Comparison of ENCODE assay signal across 17 mouse cellular contexts in the genomic region with DNA sequence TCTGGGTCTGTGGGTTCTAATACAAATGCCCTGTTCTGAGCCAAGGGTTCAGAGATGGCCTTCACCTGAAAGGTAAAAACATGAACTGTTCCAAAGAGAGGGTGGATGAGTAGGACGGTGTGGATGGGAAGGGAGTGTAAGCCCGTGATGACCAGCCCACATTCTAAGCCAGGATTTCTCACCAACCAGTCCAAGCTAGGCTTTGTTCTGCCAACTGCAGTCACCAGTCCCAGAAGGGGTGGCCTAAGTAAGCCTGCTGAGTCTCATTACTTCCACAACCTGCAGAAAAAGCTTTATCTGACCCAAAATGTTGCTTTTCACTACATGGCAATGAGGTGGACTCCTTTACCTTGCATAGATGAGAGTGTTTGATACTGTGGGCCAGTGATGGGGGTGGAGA. TPM values are rescaled to one million over a fixed set of nuclear protein-coding genes. Genes with fewer than 3 reads are reported as not detected.
DNase-seq lines count a peak whose midpoint lies in the region; ATAC-seq and TF ChIP-seq lines count a peak whose summit lies in the region.
"Had no signal": no experiment of that assay in that cellular context is flagged by ENCODE, and none has a peak within 500 bp of the region (broad histone marks: within the 10 kb centered on the region; RNA-seq: fewer than 3 reads in every experiment).

No protein-coding gene starts in this region.

- H3K27ac ChIP-seq in hindbrain, embryonic 12.5 days: peak overlapping the region; percentile 98
- H3K27ac ChIP-seq in midbrain, embryonic 15.5 days: no peak overlapping the region
- H3K27ac ChIP-seq in heart, adult 2 months: no peak overlapping the region
- no peak overlapping the region for H3K27ac ChIP-seq in liver, embryonic 11.5 days (ENCODE audit: low read depth, low read length)
- H3K27ac ChIP-seq: forebrain, embryonic 13.5 days; heart, embryonic 15.5 days; limb, embryonic 15.5 days had no signal

- peak overlapping the region; percentile 90 for H3K9ac ChIP-seq in hindbrain, embryonic 12.5 days
- H3K9ac ChIP-seq in midbrain, embryonic 15.5 days: no peak overlapping the region
- no peak overlapping the region for H3K9ac ChIP-seq in heart, adult 2 months (ENCODE audit: low read depth, low read length)
- no peak overlapping the region for H3K9ac ChIP-seq in liver, embryonic 11.5 days (ENCODE audit: low read depth, low read length)
- H3K9ac ChIP-seq: forebrain, embryonic 13.5 days; heart, embryonic 15.5 days; limb, embryonic 15.5 days; liver, postnatal 0 days had no signal

- peaks cover 36% of the 10 kb centered on the region for H3K27me3 ChIP-seq in hindbrain, embryonic 12.5 days
- no peaks in the 10 kb centered on the region for H3K27me3 ChIP-seq in midbrain, embryonic 15.5 days (replicated peaks)
- no peaks in the 10 kb centered on the region for H3K27me3 ChIP-seq in heart, adult 2 months (ENCODE audit: control insufficient read depth, insufficient read depth, low read length)
- H3K27me3 ChIP-seq in liver, embryonic 11.5 days (replicated peaks; ENCODE audit: control insufficient read depth, insufficient read depth, low read length): peaks cover 41% of the 10 kb centered on the region

- DNase-seq in frontal cortex, postnatal 10 days (ENCODE audit: low spot score in 2 of 2): no peak
- peak; percentile 63 for DNase-seq in brain, adult 2 months (ENCODE audit: low read depth, low spot score)
- DNase-seq in heart, adult 2 months: no peak
- DNase-seq in liver, embryonic 11.5 days (ENCODE audit: low spot score): no peak
- DNase-seq: adrenal gland, postnatal 14 days; B cell, adult 2 months; cerebellum, adult 18-20 months; kidney, adult 18-20 months; kidney, postnatal 36 days; liver, postnatal 0 days had no signal

- H3K36me3 ChIP-seq in hindbrain, embryonic 12.5 days: peaks cover 15% of the 10 kb centered on the region
- no peaks in the 10 kb centered on the region for H3K36me3 ChIP-seq in midbrain, embryonic 15.5 days (replicated peaks)
- H3K36me3 ChIP-seq in heart, adult 2 months (ENCODE audit: control insufficient read depth, insufficient read depth, low read length): no peaks in the 10 kb centered on the region
- H3K36me3 ChIP-seq in liver, embryonic 11.5 days (ENCODE audit: control insufficient read depth, insufficient read depth, low read length): peaks cover 8% of the 10 kb centered on the region

- H3K4me1 ChIP-seq in hindbrain, embryonic 12.5 days: peaks cover 87% of the 10 kb centered on the region
- H3K4me1 ChIP-seq in midbrain, embryonic 15.5 days: peaks cover 37% of the 10 kb centered on the region
- no peaks in the 10 kb centered on the region; the same call in 1 of the 2 replicates for H3K4me1 ChIP-seq in heart, adult 2 months (ENCODE audit: control insufficient read depth, insufficient read depth, low read length)
- 0 out of 2 replicates have a peak, but pooled peaks cover 2% of the 10 kb centered on the region for H3K4me1 ChIP-seq in liver, embryonic 11.5 days (replicated peaks; ENCODE audit: control insufficient read depth, insufficient read depth, low read length)

- H3K4me2 ChIP-seq in hindbrain, embryonic 12.5 days (replicated peaks): peak overlapping the region; percentile 68
- H3K4me2 ChIP-seq in midbrain, embryonic 15.5 days: peak overlapping the region; percentile 75; the same call in 1 of the 2 replicates
- H3K4me2 ChIP-seq in liver, embryonic 11.5 days: no peak overlapping the region
- H3K4me2 ChIP-seq: forebrain, embryonic 13.5 days; heart, embryonic 15.5 days; limb, embryonic 15.5 days had no signal

- H3K9me3 ChIP-seq in hindbrain, embryonic 12.5 days (replicated peaks): no peaks in the 10 kb centered on the region
- no peaks in the 10 kb centered on the region for H3K9me3 ChIP-seq in midbrain, embryonic 15.5 days
- no peaks in the 10 kb centered on the region for H3K9me3 ChIP-seq in liver, embryonic 11.5 days (ENCODE audit: control insufficient read depth, low read length)
- H3K9me3 ChIP-seq: forebrain, embryonic 13.5 days; heart, embryonic 15.5 days; limb, embryonic 15.5 days had no signal

- intact Hi-C loops in heart, adult 2 months (cut with DNase I): no loop called here

- no peak for TF ChIP-seq EP300 in heart, adult 2 months (IDR thresholded peaks at IDR 0.05; ENCODE audit: insufficient read depth, low read depth, low read length)

- peak overlapping the region; percentile 57 for H3K4me3 ChIP-seq in hindbrain, embryonic 12.5 days
- peak overlapping the region; percentile 66; the same call in 1 of the 2 replicates for H3K4me3 ChIP-seq in midbrain, embryonic 15.5 days
- no peak overlapping the region for H3K4me3 ChIP-seq in heart, adult 2 months
- H3K4me3 ChIP-seq in liver, embryonic 11.5 days (ENCODE audit: low read depth, low read length): no peak overlapping the region
- H3K4me3 ChIP-seq: forebrain, embryonic 13.5 days; heart, embryonic 15.5 days; limb, embryonic 15.5 days had no signal

- TF ChIP-seq POLR2A in heart, adult 2 months (IDR thresholded peaks at IDR 0.05; ENCODE audit: insufficient read depth, low read depth, low read length): no peak

- H3K79me2 ChIP-seq in heart, adult 2 months (replicated peaks; ENCODE audit: control insufficient read depth, insufficient read depth, low read length): no peaks in the 10 kb centered on the region

- WGBS in hindbrain, embryonic 12.5 days: 41% methylated on average over 2 of the region's 2 CpGs
- 26% methylated on average over 2 of the region's 2 CpGs for WGBS in midbrain, embryonic 15.5 days
- 93% methylated on average over 2 of the region's 2 CpGs for WGBS in heart, adult 2 months
- 87% methylated on average over 2 of the region's 2 CpGs for WGBS in liver, embryonic 11.5 days

- TF ChIP-seq CTCF in heart, adult 2 months (IDR thresholded peaks at IDR 0.05): no peak

- ATAC-seq in frontal cortex, adult (ENCODE audit: low TSS enrichment): peak; percentile 11; the same call in 1 of the 2 replicates
- ATAC-seq in hindbrain, embryonic 12.5 days (ENCODE audit: low FRiP score): no peak
- no peak for ATAC-seq in midbrain, embryonic 15.5 days (replicated peaks)
- no peak for ATAC-seq in liver, embryonic 11.5 days (replicated peaks; ENCODE audit: low FRiP score)
- ATAC-seq: activated CD4-positive, CD25-positive, alpha-beta regulatory T cell, adult 4 months; forebrain, embryonic 13.5 days; liver, postnatal 0 days had no signal

RNA-seq across cellular contexts. Expression of a gene that starts 24.2 kb away (rescaled TPM):
- polyA plus RNA-seq in hindbrain, embryonic 12.5 days (2016; fragmentation: Nextera tagmentation; extraction: Ambion mirVana): 16.4 and 19.5 TPM in 2 replicates
- 20.9 and 28.3 TPM in 2 replicates for polyA plus RNA-seq in midbrain, embryonic 15.5 days (2015; fragmentation: Nextera tagmentation; extraction: Ambion mirVana)
- total RNA-seq in heart, adult 2 months (2021): 10 to 100 TPM; 31.7 to 34.4 TPM
- 30.5 and 38.3 TPM in 2 replicates for polyA plus RNA-seq in heart, adult 2 months (2012; rRNA removed)
- 21.1 TPM in 2 replicates for polyA plus RNA-seq in liver, embryonic 11.5 days (2014; fragmentation: Nextera tagmentation; extraction: Ambion mirVana)

RNA-seq across cellular contexts. Expression of a gene that starts 24.8 kb away (rescaled TPM):
- polyA plus RNA-seq in hindbrain, embryonic 12.5 days (2016; fragmentation: Nextera tagmentation; extraction: Ambion mirVana): 28.5 and 30.2 TPM in 2 replicates
- polyA plus RNA-seq in midbrain, embryonic 15.5 days (2015; fragmentation: Nextera tagmentation; extraction: Ambion mirVana): 18.1 and 19.0 TPM in 2 replicates
- 1 to 10 TPM; 3.0 to 4.1 TPM for total RNA-seq in heart, adult 2 months (2021)
- polyA plus RNA-seq in heart, adult 2 months (2012; rRNA removed): 6.9 and 9.1 TPM in 2 replicates
- 49.0 and 54.3 TPM in 2 replicates for polyA plus RNA-seq in liver, embryonic 11.5 days (2014; fragmentation: Nextera tagmentation; extraction: Ambion mirVana)

RNA-seq across cellular contexts. Expression of a gene that starts 41.7 kb away (rescaled TPM):
- 28.3 and 29.3 TPM in 2 replicates for polyA plus RNA-seq in hindbrain, embryonic 12.5 days (2016; fragmentation: Nextera tagmentation; extraction: Ambion mirVana)
- 45.9 and 50.9 TPM in 2 replicates for polyA plus RNA-seq in midbrain, embryonic 15.5 days (2015; fragmentation: Nextera tagmentation; extraction: Ambion mirVana)
- total RNA-seq in heart, adult 2 months (2021): 10 to 100 TPM; 16.6 to 18.0 TPM
- polyA plus RNA-seq in heart, adult 2 months (2012; rRNA removed): 17.0 and 22.6 TPM in 2 replicates
- 5.2 and 5.3 TPM in 2 replicates for polyA plus RNA-seq in liver, embryonic 11.5 days (2014; fragmentation: Nextera tagmentation; extraction: Ambion mirVana)

RNA-seq across cellular contexts. Expression of a gene that starts 44.9 kb away (rescaled TPM):
- 87.9 and 97.0 TPM in 2 replicates for polyA plus RNA-seq in hindbrain, embryonic 12.5 days (2016; fragmentation: Nextera tagmentation; extraction: Ambion mirVana)
- 67.3 and 75.9 TPM in 2 replicates for polyA plus RNA-seq in midbrain, embryonic 15.5 days (2015; fragmentation: Nextera tagmentation; extraction: Ambion mirVana)
- 10 to 100 TPM; 16.6 to 20.1 TPM for total RNA-seq in heart, adult 2 months (2021)
- 22.2 and 22.3 TPM in 2 replicates for polyA plus RNA-seq in heart, adult 2 months (2012; rRNA removed)
- polyA plus RNA-seq in liver, embryonic 11.5 days (2014; fragmentation: Nextera tagmentation; extraction: Ambion mirVana): 81.7 and 83.4 TPM in 2 replicates

RNA-seq across cellular contexts. Expression of a gene that starts 55.8 kb away (rescaled TPM):
- polyA plus RNA-seq in hindbrain, embryonic 12.5 days (2016; fragmentation: Nextera tagmentation; extraction: Ambion mirVana): 43.1 and 43.3 TPM in 2 replicates
- 39.4 and 39.8 TPM in 2 replicates for polyA plus RNA-seq in midbrain, embryonic 15.5 days (2015; fragmentation: Nextera tagmentation; extraction: Ambion mirVana)
- 10 to 100 TPM; 24.4 to 32.5 TPM for total RNA-seq in heart, adult 2 months (2021)
- polyA plus RNA-seq in heart, adult 2 months (2012; rRNA removed): 34.0 and 44.3 TPM in 2 replicates
- 27.7 and 29.0 TPM in 2 replicates for polyA plus RNA-seq in liver, embryonic 11.5 days (2014; fragmentation: Nextera tagmentation; extraction: Ambion mirVana)

Comparison
In these comparisons a context has a peak if more than half of its experiments do, and no peak if none do; other contexts are left out.
1. H3K4me3 ChIP-seq: peak in hindbrain, embryonic 12.5 days (single experiment) and midbrain, embryonic 15.5 days (single experiment); none in heart, adult 2 months (single experiment) and liver, embryonic 11.5 days (single experiment).